Mouse (Mus musculus): ENCODE results near the gene Fbxw14. TPM values are rescaled to one million over a fixed set of nuclear protein-coding genes. Genes with fewer than 3 reads are reported as not detected.
"Not testable (repeated sequence)": the region's sequence is repeated elsewhere in the genome, so short reads cannot be mapped to it uniquely, and the experiment has no call there.

Gene Fbxw14
- polyA plus RNA-seq (2015; fragmentation: Nextera tagmentation; extraction: Ambion mirVana) = not detected in 2 replicates

DNA sequence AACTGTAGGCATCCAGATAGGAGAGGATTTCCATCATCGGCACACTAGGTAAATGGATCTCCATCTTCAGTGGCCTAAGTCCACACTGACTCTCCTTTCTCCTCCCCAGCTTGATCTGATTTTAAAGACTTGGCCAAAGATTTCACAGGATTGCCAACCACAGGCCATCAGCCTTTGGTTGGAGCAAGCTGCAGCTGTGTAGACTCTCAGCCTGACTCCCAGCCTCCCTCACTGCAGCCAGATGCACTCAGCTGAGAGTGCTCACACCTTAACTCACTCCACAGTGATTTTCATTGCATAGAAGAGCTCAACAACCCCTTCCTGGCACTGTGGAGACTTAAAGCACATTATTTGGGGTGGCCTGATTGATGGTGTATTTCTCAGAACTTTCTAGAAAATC lies at the start of gene Fbxw14:
Fbxw14 (minus strand) TSS at position 101 of the 400 bp plus-strand sequence.
- H3K4me1 ChIP-seq; H3K4me2 ChIP-seq; H3K36me3 ChIP-seq; H3K27ac ChIP-seq; ATAC-seq (ENCODE audit: borderline replicate concordance, extremely low read depth, low FRiP score, low TSS enrichment); H3K9ac ChIP-seq; H3K9me3 ChIP-seq; H3K27me3 ChIP-seq; H3K4me3 ChIP-seq: not testable (repeated sequence)
- WGBS = 71% methylated on average over 1 of the region's 1 CpGs

DNA sequence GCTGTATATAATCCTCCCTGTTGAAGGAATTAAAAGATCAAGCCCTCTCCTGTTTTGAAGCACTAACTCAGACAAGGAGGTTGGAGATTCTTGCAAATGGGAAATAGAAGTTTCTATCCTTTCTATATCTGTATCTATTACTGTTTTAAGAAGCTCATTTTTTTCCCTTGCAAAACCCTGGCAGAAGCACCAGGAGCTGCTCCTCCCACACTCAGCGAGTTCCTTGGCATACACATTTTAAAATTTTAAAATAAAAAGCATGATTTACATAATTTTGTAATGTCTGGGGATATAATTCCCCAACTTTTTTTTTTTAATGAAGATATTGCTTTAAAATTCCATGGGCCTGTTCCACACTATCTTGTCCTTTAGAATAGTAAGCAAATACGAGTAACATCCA lies 24.4 kb downstream of the Fbxw14 start:
- H3K4me2 ChIP-seq = no peak overlapping the region
- no peaks in the 10 kb centered on the region for H3K36me3 ChIP-seq
- no peaks in the 10 kb centered on the region for H3K4me1 ChIP-seq
- H3K9ac ChIP-seq = no peak overlapping the region
- WGBS = 64% methylated on average over 2 of the region's 2 CpGs
- ATAC-seq (ENCODE audit: borderline replicate concordance, extremely low read depth, low FRiP score, low TSS enrichment) = no peak
- H3K4me3 ChIP-seq = no peak overlapping the region
- no peaks in the 10 kb centered on the region for H3K9me3 ChIP-seq
- H3K27me3 ChIP-seq = no peaks in the 10 kb centered on the region
- H3K27ac ChIP-seq = no peak overlapping the region

- WGBS = 67% methylated on average over 1 of the region's 1 CpGs
These were observed 52.8 kb downstream of the Fbxw14 start, which contains the start of gene Fbxw20 for GRCm38 (mm10) chr9:109234654-109235053. Gene Fbxw20, minus strand, starts transcription at chr9:109234754.

More at GRCm38 (mm10) chr9:109234654-109235053, 52.8 kb downstream of the Fbxw14 start, which contains the start of gene Fbxw20:
- H3K27me3 ChIP-seq = no peaks in the 10 kb centered on the region
- no peak within 1 kb of the TSS for H3K9ac ChIP-seq
- H3K4me1 ChIP-seq = no peaks in the 10 kb centered on the region
- H3K36me3 ChIP-seq = no peaks in the 10 kb centered on the region
- no peak within 1 kb of the TSS for H3K4me2 ChIP-seq
- ATAC-seq (ENCODE audit: borderline replicate concordance, extremely low read depth, low FRiP score, low TSS enrichment) = no peak
- H3K4me3 ChIP-seq = no peak within 1 kb of the TSS
- H3K9me3 ChIP-seq = no peaks in the 10 kb centered on the region
- no peak within 1 kb of the TSS for H3K27ac ChIP-seq

Other genes with a start within 250 kb of the Fbxw14 start
- gene Shisa5, start 249.1 kb downstream of the Fbxw14 start, polyA plus RNA-seq (2015; fragmentation: Nextera tagmentation; extraction: Ambion mirVana) = 83.2 and 98.3 TPM in 2 replicates
- 12.7 and 14.0 TPM in 2 replicates for gene Trex1, start 227.9 kb downstream of the Fbxw14 start, polyA plus RNA-seq (2015; fragmentation: Nextera tagmentation; extraction: Ambion mirVana)
- gene Atrip, start 213.6 kb downstream of the Fbxw14 start, polyA plus RNA-seq (2015; fragmentation: Nextera tagmentation; extraction: Ambion mirVana) = 26.4 and 27.0 TPM in 2 replicates
- 11.2 and 11.5 TPM in 2 replicates for gene Ccdc51, start 205.2 kb downstream of the Fbxw14 start, polyA plus RNA-seq (2015; fragmentation: Nextera tagmentation; extraction: Ambion mirVana)
- 519 and 556 TPM in 2 replicates for gene Tma7, start 205.1 kb downstream of the Fbxw14 start, polyA plus RNA-seq (2015; fragmentation: Nextera tagmentation; extraction: Ambion mirVana)
- 18.2 and 18.4 TPM in 2 replicates for gene Plxnb1, start 192.3 kb downstream of the Fbxw14 start, polyA plus RNA-seq (2015; fragmentation: Nextera tagmentation; extraction: Ambion mirVana)
- not detected in 2 replicates for gene Fbxw21, start 125.6 kb downstream of the Fbxw14 start, polyA plus RNA-seq (2015; fragmentation: Nextera tagmentation; extraction: Ambion mirVana)
- gene Fbxw13, start 91.7 kb downstream of the Fbxw14 start, polyA plus RNA-seq (2015; fragmentation: Nextera tagmentation; extraction: Ambion mirVana) = not detected in 2 replicates
- gene Fbxw20, start 52.9 kb downstream of the Fbxw14 start, polyA plus RNA-seq (2015; fragmentation: Nextera tagmentation; extraction: Ambion mirVana) = not detected in 2 replicates
- gene Fbxw28, start 52.0 kb upstream of the Fbxw14 start, polyA plus RNA-seq (2015; fragmentation: Nextera tagmentation; extraction: Ambion mirVana) = not detected in 2 replicates
- not detected in 2 replicates for gene Fbxw22, start 116.6 kb upstream of the Fbxw14 start, polyA plus RNA-seq (2015; fragmentation: Nextera tagmentation; extraction: Ambion mirVana)
- gene Fbxw16, start 161.5 kb upstream of the Fbxw14 start, polyA plus RNA-seq (2015; fragmentation: Nextera tagmentation; extraction: Ambion mirVana) = not detected in 2 replicates
- gene Fbxw19, start 208.2 kb upstream of the Fbxw14 start, polyA plus RNA-seq (2015; fragmentation: Nextera tagmentation; extraction: Ambion mirVana) = not detected in 2 replicates